Mouse (Mus musculus) layer of hippocampus, adult 2 months (tissue): ENCODE results near the gene Naa60. TPM values are rescaled to one million over a fixed set of nuclear protein-coding genes. Genes with fewer than 3 reads are reported as not detected.

Source experiments
- DNase-seq, 2 experiments: peaks; one replicate each; pipeline ENCODE4 v3.0.0; 2022; ENCODE audit warnings: low spot score in 2 of 2
- H3K27ac ChIP-seq: fragments of 200-600 bp; 2 replicates; pipeline ENCODE4 v1.8.1; 2022
- H3K4me3 ChIP-seq: fragments of 200-600 bp; 2 replicates; pipeline ENCODE4 v1.8.1; 2022; ENCODE audit warnings: mild to moderate bottlenecking
- CTCF ChIP-seq: fragments of 200-600 bp; conservative IDR thresholded peaks from 2 replicates; pipeline ENCODE4 v1.8.1; 2022; ENCODE audit warnings: antibody characterized with exemption, mild to moderate bottlenecking, moderate library complexity
- total RNA-seq, 2 experiments: library from RNA; stranded (reverse); gene quantifications; 2 replicates each; pipeline ENCODE4 v1.2.3; 2021

Naa60 gene
- total RNA-seq, 2 experiments from 2014 or later: 89.3 to 95.2 TPM

DNA sequence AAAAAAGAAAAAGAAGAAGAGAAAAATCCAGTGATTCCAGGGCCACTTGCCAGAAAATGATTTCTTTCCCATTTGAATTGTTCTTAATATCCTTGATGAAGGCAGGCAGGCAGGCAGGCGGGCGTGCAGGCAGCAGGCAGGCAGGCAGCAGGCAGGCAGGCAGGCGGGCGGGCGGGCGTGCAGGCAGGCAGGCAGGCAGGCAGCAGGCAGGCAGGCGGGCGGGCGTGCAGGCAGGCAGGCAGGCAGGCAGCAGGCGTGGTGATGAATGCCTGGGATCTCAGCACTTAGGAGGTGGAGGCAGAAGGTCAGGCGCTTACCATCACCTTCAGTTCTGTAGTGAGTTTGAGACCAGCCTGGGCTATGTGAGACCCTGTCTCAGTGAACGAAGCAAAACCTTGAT, 19.6 kb upstream of the Naa60 start:
- H3K27ac ChIP-seq: no peak overlapping the region
- TF ChIP-seq CTCF: no peak
- peak; percentile 37 to 40 for DNase-seq
- no peak overlapping the region for H3K4me3 ChIP-seq

DNA sequence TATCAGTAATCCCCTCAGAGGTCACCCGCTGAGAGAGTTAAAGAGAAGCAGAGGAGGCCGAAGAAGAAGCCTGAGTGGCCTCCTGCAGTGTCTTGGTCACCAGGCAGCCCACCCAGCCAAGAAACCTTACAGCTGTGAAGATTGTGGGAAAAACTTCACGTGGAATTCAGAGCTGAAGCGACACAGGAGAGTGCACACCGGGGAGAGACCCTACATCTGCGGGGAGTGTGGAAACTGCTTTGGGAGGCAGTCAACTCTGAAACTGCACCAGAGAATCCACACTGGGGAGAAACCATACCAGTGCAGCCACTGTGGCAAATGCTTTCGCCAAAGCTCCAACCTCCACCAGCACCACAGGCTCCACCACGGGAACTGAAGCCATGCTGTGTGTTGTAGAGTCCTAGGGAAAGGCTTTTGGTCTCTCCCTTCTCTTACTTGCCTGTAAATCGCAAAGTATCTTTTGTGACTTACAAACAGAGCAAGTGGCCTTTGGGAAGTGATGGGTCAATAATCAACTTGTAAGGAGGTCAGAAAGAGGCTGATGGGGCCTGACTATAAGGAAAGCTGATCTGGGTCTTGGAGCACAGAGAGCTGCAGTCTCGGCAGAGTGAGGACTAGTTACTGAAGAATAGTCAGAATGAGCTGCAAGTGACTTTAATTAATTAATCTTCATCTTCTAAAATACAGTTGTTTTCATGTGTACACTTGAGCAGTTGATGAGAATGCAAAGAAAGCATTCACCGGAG, 17.6 kb upstream of the Naa60 start:
- no peak for TF ChIP-seq CTCF
- Histone ChIP-seq H3K4me3 (no peak overlapping the region), H3K27ac (no peak overlapping the region)
- no peak for DNase-seq

DNA sequence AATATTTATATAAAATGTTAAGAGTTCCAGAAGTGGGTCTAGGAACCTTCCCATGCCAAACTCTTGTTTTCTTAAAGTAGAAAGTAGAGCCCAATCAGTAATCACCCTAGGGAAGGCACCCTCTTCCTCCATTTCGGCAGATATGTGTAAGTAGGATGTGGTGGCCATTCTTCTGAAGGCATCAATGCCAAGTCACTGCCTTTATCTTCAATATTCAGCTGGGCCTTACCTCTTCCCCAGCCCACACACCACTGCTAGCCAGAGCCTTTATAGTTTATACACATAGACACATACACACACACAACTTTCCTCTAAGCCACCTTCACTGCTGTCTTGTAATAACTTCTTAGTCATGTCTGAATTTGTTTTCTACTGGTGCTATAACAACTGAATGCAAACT, 16.4 kb upstream of the Naa60 start:
- DNase-seq: no peak
- no peak overlapping the region for H3K4me3 ChIP-seq
- no peak for TF ChIP-seq CTCF
- no peak overlapping the region for H3K27ac ChIP-seq

DNA sequence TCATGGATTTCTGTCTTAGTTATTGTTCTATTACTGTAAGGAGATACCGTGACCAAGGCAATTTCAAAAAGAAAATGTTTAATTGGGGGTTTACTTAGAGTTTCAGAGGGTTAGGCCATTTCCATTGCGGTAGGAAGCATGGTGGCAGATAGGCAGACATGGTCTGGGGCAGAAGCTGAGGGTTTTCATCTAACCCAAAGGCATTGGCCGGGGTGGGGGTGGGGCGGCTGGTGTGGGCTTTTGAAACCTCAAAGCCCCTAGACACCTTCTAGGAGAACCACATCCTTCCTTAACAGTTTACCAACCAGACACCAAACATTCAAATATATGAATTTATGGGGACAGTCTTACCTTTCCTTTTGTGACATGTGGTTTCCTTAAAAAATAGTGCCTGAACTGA, 12.9 kb upstream of the Naa60 start:
- no peak overlapping the region for H3K27ac ChIP-seq
- DNase-seq: no peak
- no peak overlapping the region for H3K4me3 ChIP-seq
- TF ChIP-seq CTCF: no peak

DNA sequence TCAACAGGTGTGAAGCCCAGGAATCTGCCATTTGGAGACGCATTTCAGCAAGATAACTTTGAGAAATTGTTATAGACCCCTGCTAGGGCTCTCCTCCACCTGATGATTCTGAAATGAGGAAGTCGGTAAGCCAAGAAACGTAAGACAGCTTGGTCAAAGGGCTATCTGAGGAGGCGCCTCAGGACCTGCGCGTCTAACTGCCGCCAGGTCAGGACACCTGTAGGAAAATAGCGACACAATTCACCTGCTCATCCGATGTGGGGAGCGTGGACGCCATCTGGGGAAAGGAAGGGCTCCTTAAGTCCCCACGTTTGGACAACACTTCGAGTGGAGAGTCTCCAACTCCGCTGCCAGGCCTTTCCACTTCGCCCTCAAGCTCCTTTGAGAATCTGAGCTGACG, 360 bp upstream of the Naa60 start:
- Histone ChIP-seq H3K4me3 (peak overlapping the region; percentile 69), H3K27ac (peak overlapping the region; percentile 63)
- TF ChIP-seq CTCF: no peak
- no peak for DNase-seq

DNA sequence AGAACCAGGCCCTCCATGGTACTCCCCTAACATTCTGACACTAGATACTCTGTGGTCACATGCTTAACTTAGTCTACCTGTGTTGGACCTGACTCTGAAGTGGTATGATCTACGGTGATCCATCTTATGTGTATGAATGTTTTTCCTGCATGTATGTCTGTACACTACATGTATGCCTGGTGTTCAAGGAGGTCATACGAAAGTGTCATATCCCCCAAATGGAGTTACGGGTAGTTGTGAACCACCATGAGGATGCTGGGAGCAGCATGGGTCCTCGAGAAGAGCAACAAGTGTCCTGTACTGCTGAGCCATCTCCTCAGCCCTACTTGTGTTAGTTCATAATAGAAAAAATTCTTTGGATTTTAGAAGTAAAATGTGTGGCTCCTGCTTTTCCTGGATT, 4.2 kb downstream of the Naa60 start:
- no peak for DNase-seq
- Histone ChIP-seq H3K27ac (no peak overlapping the region), H3K4me3 (no peak overlapping the region)
- no peak for TF ChIP-seq CTCF

DNA sequence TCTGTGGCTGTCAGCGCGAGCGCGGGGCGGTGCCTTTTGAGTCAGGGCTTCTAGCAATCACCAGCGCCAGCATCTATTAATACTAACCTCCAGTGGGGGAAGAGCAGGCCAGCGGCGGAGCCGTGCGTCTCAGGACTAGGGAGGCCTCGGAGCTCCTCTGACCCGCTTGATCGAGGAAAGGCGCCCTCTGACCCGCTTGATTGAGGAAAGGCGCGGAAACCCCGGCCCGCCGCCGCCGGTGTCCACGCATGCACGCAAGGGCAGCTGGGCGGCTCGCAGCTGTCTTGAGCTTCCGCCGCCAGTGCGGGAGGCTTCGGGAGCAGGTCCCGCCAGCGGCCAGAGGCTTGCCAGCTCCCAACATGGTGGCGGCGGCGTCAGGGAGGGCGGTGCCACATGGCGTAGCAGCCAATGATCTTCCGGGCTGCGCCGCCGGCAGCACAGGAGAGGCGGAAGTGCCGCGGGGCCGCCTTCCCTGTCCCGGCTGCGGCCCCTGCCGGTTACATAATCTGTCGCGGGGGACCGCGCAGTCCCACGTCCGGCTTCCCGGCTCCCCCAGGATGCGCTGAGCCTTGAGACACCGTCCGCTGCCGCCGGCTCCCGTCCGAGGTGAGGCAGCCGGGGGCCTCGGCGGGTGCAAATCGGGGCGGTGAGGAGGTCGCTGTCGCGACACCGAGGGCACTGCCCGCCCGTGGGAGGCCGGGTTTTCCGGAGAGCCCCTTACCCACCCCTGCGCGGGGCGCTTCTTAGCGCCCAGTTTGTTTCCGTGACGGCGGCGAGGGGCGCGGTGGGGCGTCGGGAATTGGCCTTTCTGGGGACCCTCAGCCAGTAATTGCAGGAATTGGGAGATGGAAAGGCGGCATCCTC, 12.3 kb downstream of the Naa60 start, which contains the start of the genes Zfp597 and Gm20695:
Zfp597 (minus strand) TSS at position 361 of the 864 bp plus-strand sequence.
Gm20695 (plus strand) TSS at position 448 of the 864 bp plus-strand sequence.
- peak; percentile 59 for TF ChIP-seq CTCF
- peak within 1 kb of the TSS; percentile 99 for H3K27ac ChIP-seq
- H3K4me3 ChIP-seq: peak within 1 kb of the TSS; percentile 79
- DNase-seq: peak; percentile 92 to 94

DNA sequence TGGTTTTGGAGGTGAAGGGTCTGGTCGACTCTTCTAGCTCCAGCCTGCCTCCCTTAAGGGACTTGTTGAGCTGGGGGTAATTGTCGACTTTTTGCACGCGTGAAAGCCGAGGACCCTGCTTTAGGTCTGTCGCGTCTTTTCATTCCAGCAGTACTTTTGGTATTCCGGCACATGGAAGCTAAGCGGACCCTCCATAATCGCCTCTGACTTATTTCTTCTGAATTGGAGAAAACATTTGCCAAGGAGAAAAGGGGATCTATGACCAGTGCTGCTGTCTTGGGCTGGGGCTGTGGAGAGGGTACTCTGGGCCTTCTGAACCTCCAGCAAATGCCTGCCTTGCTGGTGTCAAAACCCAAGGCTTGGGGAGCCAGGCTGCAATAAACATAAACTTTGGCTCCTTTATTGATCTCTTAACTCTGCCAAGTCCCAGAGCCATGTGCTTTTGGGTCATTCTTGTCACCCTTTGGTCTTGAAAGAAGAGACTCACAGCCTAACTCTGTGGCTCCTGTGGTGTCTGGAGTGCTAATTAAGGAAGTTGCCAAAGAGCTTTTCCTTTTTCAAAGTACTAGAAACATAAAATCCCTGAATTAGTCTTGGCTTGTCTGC, 13.0 kb downstream of the Naa60 start:
- peak overlapping the region; percentile 79 for H3K4me3 ChIP-seq
- DNase-seq: no peak
- H3K27ac ChIP-seq: peak overlapping the region; percentile 99
- TF ChIP-seq CTCF: no peak

DNA sequence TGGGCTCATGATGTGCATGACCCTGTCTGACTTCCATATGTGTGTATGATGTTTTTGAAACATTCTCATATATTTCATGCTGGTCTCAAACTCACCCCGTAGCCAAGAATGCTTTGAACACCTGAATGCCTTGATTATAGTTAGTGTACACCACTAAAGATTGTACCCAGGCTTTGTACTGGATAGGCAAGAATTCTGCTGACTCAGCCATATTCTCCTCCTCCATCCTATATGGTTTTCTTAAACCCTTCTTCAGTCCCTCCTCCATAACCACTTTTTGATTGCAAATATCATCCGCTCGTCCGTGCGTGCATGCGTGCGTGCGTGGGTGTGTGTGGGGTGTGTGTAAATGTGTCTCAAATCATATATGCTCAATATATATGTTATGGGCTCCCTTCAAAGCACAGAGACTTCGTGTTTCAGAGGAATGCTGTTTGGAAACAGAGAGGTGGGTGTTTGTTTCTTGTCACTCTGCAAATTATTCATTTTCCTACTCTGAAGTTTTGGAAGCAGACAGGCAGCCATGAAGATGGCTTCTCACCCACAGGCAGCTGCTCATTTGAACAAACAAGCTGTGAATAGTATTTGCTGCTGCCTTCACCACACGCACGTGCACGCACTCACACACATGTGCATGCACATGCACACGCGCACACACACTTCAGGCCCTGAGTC, 19.6 kb downstream of the Naa60 start:
- Histone ChIP-seq H3K27ac (no peak overlapping the region), H3K4me3 (no peak overlapping the region)
- DNase-seq: peak in 1 of 2 experiments; percentile 42
- TF ChIP-seq CTCF: no peak

DNA sequence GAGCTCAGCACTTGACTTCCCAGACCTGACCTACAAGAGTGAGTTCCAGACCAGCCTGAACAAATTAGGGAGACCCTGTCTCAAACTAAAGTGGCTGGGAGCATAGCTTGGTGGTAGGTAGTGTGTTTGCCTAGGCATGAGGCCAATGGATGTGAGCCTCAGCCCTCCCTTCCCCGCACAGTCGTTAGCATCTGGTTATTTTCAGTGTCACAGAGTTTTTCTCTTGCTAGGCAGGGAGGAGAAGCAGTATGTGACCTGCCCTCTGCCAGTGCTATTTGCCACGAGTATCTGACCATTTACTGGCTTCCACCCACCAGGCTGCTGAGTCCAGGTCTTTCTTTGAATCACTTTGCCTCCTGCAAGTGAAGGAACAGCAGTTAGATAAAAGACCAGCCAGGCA, 21.6 kb downstream of the Naa60 start:
- DNase-seq: no peak
- Histone ChIP-seq H3K4me3 (no peak overlapping the region), H3K27ac (no peak overlapping the region)
- no peak for TF ChIP-seq CTCF

DNA sequence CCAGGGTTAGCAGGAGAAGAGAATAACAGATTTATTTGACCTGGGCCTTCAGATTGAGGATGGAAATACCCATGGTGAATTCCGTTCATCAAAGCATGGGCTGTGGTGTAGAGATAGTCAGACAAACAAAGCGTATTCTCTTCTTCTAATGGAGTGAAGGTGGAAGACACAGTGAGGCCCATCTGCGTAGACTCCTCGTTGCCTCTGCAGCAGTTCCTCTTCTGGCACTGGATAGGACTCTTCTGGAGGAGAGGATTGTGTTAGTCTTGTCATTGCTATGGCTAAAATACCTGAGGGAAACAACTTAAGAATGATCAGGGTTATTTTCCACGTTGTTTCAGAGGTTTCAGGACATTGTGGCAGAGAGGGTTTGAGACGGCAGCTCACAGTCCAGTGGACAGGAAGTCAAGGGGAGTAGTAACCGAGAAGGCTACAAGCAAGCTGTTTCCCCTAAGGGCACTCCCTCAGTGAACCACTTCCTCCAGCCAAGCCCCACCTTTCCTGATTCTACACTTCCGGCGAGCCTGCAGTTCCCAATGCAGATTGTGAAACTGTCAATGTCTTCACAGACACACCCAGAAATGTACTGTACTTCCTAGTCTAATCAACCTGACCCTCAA, 23.1 kb downstream of the Naa60 start:
- no peak overlapping the region for H3K4me3 ChIP-seq
- TF ChIP-seq CTCF: no peak
- peak overlapping the region; percentile 9 for H3K27ac ChIP-seq
- DNase-seq: no peak

DNA sequence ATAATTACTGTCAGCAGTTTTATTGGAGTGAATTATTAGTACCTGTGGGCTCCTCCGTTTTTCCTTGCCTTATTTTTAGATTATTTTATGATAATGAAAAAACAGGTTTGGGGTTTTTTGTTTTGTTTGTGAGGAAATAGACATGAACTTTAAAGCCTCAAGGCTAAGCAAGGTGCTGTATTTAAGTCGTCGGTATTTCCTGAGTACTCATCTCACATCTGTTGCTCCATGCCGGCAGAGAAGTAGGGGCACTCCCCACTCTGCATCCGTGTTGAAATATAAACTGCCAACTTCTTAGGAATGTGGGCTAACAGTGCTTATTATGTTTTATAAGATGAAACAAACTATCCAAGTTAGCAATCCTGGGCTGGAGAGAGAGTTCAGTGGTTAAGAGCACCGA, 23.9 kb downstream of the Naa60 start:
- Histone ChIP-seq H3K4me3 (no peak overlapping the region), H3K27ac (no peak overlapping the region)
- TF ChIP-seq CTCF: no peak
- no peak for DNase-seq

DNA sequence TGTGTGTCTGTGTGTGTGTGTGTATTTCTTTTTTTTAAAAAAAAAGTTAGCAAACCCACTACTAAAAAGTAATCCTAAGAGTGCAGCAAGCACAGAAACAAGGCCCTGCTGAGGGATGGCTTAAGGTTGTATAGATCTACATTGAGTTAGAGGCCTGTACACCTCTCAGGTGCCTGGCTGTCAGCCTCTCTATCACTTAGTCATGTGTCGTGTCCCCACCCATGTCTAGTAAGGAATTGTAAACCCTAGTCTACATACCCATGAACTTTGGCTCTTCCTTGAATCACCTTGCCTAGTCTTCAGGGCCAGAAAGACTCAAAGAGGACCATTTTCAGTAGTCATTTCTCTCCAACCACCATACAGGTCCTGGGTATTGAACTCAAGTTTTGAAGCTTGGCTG, 24.4 kb downstream of the Naa60 start:
- TF ChIP-seq CTCF: no peak
- H3K4me3 ChIP-seq: no peak overlapping the region
- H3K27ac ChIP-seq: no peak overlapping the region
- no peak for DNase-seq
